Mouse (Mus musculus) heart, postnatal 0 days (tissue): Measurements from ENCODE around the gene Tiparp.

Source experiments
- CTCF ChIP-seq: IDR thresholded peaks from 2 replicates; pipeline ENCODE4 v1.5.1; 2016; ENCODE audit warnings: antibody characterized with exemption, control low read depth, low read depth
- EP300 ChIP-seq: IDR thresholded peaks from 2 replicates; pipeline ENCODE4 v1.6.1; 2016; ENCODE audit warnings: antibody characterized with exemption, low read depth

DNA sequence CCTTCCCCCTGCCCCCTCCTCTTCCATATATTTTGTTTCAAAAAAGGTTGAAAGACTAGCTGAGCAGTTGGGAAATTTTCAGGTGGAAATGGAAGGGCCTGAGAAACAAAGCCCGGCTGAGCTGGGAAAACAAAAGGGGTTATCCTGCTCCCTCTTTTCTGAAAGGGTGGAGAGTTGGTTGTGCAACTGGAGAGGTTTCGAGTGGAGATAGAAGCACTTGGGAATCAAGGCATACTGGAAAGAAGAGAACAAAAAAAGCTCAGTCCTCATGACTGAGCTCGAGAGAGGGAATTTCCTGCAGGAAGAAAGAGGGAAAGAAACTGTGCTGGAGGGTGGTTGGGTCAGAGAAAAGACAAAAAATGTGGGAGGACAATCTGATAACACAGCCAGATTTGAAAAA is 45.3 kb downstream of the Tiparp start:
- TF ChIP-seq CTCF, result no peak
- TF ChIP-seq EP300, result no peak
